Mouse (Mus musculus): ENCODE data around the gene Kcnj2.

DNA sequence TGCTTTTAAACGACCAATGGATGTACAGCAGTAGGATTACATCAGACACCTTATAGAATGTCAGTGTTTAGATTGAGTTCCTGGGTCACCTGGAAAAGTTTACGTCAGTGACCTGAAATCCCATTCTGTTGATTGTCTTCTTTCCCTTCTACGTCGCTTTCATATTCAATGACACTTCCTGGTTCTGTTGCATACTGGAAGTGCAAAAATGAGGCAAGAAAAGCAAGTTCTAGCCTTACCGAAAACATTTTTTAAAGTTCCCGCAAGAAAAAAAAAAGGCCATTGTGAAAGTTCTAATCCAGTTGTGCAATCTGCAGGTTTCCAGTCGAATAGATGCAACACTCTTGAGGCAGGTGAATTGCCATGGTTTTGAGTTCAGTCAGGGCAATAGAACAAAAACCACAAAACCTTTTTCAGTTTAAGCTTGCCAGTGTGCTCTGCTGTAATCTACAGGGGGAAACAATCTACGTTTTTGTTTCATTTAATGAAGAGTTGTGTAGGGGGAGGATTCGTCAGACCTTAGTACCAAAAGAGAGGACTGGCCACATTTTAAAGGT lies 35.7 kb downstream of the Kcnj2 start:
- TF ChIP-seq CTCF (IDR thresholded peaks at IDR 0.05; ENCODE audit: low read depth) (no peak), EP300 (IDR thresholded peaks at IDR 0.05; ENCODE audit: low read depth) (no peak)
